ENCODE assay signal across 16 mouse cellular contexts in the genomic region with DNA sequence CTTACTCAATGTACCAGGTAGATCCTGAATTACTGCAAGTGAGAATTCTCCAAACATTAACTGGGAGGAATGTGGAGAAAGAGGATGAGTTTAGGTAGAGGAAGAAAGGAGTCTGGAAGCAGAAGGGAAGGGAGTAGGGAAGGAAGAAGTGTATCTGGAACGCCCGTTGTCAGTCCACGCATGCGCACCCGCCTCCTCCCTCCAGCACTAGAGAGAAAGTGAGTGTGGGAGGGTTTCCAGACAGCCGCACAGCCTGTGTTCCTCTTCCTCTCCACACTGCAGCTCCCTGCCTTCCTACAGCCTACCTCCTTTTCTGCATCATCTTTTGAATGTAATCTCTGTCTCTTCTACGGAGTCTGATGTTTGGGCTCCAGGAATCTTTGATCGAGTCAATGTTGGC.
DNase-seq lines count a peak whose midpoint lies in the region; ATAC-seq and TF ChIP-seq lines count a peak whose summit lies in the region.
"Had no signal": no experiment of that assay in that cellular context is flagged by ENCODE, and none has a peak within 500 bp of the region (broad histone marks: within the 10 kb centered on the region; RNA-seq: fewer than 3 reads in every experiment).

No protein-coding gene starts in this region.

- H3K4me1 ChIP-seq in testis, adult 2 months (ENCODE audit: control insufficient read depth, insufficient read depth, low read length), result no peaks in the 10 kb centered on the region
- H3K4me1 ChIP-seq in hindbrain, embryonic 14.5 days (replicated peaks; ENCODE audit: control insufficient read depth, insufficient read depth, low read length), result no peaks in the 10 kb centered on the region
- no peaks in the 10 kb centered on the region for H3K4me1 ChIP-seq in neural tube, embryonic 15.5 days
- H3K4me1 ChIP-seq: hindbrain, embryonic 10.5 days; lung, embryonic 15.5 days had no signal

- H3K9ac ChIP-seq in hindbrain, embryonic 14.5 days, result no peak overlapping the region
- H3K9ac ChIP-seq in neural tube, embryonic 15.5 days (replicated peaks), result no peak overlapping the region
- H3K9ac ChIP-seq: limb, embryonic 15.5 days; lung, embryonic 15.5 days had no signal

- H3K36me3 ChIP-seq in testis, adult 2 months (ENCODE audit: control insufficient read depth, insufficient read depth, low read length), result no peaks in the 10 kb centered on the region
- no peaks in the 10 kb centered on the region for H3K36me3 ChIP-seq in hindbrain, embryonic 14.5 days (replicated peaks; ENCODE audit: control insufficient read depth, insufficient read depth)
- no peaks in the 10 kb centered on the region for H3K36me3 ChIP-seq in neural tube, embryonic 15.5 days
- H3K36me3 ChIP-seq: embryonic facial prominence, embryonic 10.5 days; hindbrain, embryonic 10.5 days; limb, embryonic 15.5 days; lung, embryonic 15.5 days had no signal

- no peak for TF ChIP-seq CTCF in testis, adult 2 months (IDR thresholded peaks at IDR 0.05; ENCODE audit: control insufficient read depth, insufficient read depth, insufficient replicate concordance, low read depth, low read length)

- 89% methylated on average over 8 of the region's 8 CpGs for WGBS in hindbrain, embryonic 14.5 days
- 93% methylated on average over 8 of the region's 8 CpGs for WGBS in neural tube, embryonic 15.5 days

- 0 out of 2 replicates have a peak overlapping the region, but pooled peaks have one; percentile 30 for H3K27ac ChIP-seq in testis, adult 2 months (ENCODE audit: control insufficient read depth, insufficient read depth, low read depth, low read length)
- H3K27ac ChIP-seq in hindbrain, embryonic 14.5 days, result no peak overlapping the region
- H3K27ac ChIP-seq in neural tube, embryonic 15.5 days (replicated peaks), result no peak overlapping the region
- H3K27ac ChIP-seq: embryonic facial prominence, embryonic 10.5 days; hindbrain, embryonic 10.5 days; limb, embryonic 15.5 days; lung, embryonic 15.5 days had no signal

- peak overlapping the region; percentile 57 for H3K4me3 ChIP-seq in testis, adult 2 months (ENCODE audit: control insufficient read depth, low read depth, low read length)
- no peak overlapping the region for H3K4me3 ChIP-seq in hindbrain, embryonic 14.5 days (replicated peaks; ENCODE audit: low read length)
- H3K4me3 ChIP-seq in neural tube, embryonic 15.5 days (replicated peaks), result no peak overlapping the region
- H3K4me3 ChIP-seq: embryonic facial prominence, embryonic 10.5 days; hindbrain, embryonic 10.5 days; limb, embryonic 15.5 days; lung, embryonic 15.5 days; myocyte had no signal

- no peak overlapping the region for H3K4me2 ChIP-seq in hindbrain, embryonic 14.5 days (replicated peaks)
- H3K4me2 ChIP-seq in neural tube, embryonic 15.5 days, result no peak overlapping the region
- H3K4me2 ChIP-seq: limb, embryonic 15.5 days; lung, embryonic 15.5 days had no signal

- ATAC-seq in hindbrain, embryonic 14.5 days (ENCODE audit: low FRiP score), result no peak
- no peak for ATAC-seq in CD4-positive, CD25-positive, alpha-beta regulatory T cell, adult 4 months
- no peak for ATAC-seq in neural tube, embryonic 15.5 days (ENCODE audit: low FRiP score)
- ATAC-seq: intestine, postnatal 0 days had no signal

- H3K9me3 ChIP-seq in hindbrain, embryonic 14.5 days (ENCODE audit: control insufficient read depth, low read length), result no peaks in the 10 kb centered on the region
- H3K9me3 ChIP-seq in neural tube, embryonic 15.5 days (replicated peaks), result no peaks in the 10 kb centered on the region
- H3K9me3 ChIP-seq: embryonic facial prominence, embryonic 10.5 days; hindbrain, embryonic 10.5 days; limb, embryonic 15.5 days; lung, embryonic 15.5 days had no signal

- no peaks in the 10 kb centered on the region for H3K27me3 ChIP-seq in testis, adult 2 months (ENCODE audit: control insufficient read depth, insufficient read depth, low read length)
- no peaks in the 10 kb centered on the region for H3K27me3 ChIP-seq in hindbrain, embryonic 14.5 days (ENCODE audit: control insufficient read depth, insufficient read depth, low read length)
- H3K27me3 ChIP-seq in neural tube, embryonic 15.5 days (replicated peaks), result no peaks in the 10 kb centered on the region
- H3K27me3 ChIP-seq: CH12.LX; lung, embryonic 15.5 days had no signal

- no peak for DNase-seq in testis, postnatal 10 days (ENCODE audit: low spot score)
- DNase-seq in kidney, postnatal 36 days, result peak; percentile 65 to 76
- peak; percentile 33 to 70 for DNase-seq in left cerebral cortex, adult 9 months (ENCODE audit: low spot score in 2 of 2)
- no peak for DNase-seq in hindbrain, embryonic 14.5 days (ENCODE audit: low spot score)
- DNase-seq in heart, postnatal 14 days, result no peak
- DNase-seq: cerebellum, adult 9-11 months had no signal

- TF ChIP-seq POLR2A in testis, adult 2 months (IDR thresholded peaks at IDR 0.05; ENCODE audit: control insufficient read depth, low read depth, low read length), result no peak

- intact Hi-C loops in heart, postnatal 14 days (cut with DNase I), result no loop called here

Comparison
In these comparisons a context has a peak if more than half of its experiments do, and no peak if none do; other contexts are left out.
1. DNase-seq: peak in kidney, postnatal 36 days (2 of 2) and left cerebral cortex, adult 9 months (2 of 2); none in testis, postnatal 10 days (single experiment), hindbrain, embryonic 14.5 days (single experiment) and heart, postnatal 14 days (0 of 2).